Mouse (Mus musculus) NIH3T3 (cell line): Measurements from ENCODE around the gene Dnajb14.
"Not testable (repeated sequence)": the region's sequence is repeated elsewhere in the genome, so short reads cannot be mapped to it uniquely, and the experiment has no call there.

Experiments used
- DNase-seq: peaks from one replicate; pipeline ENCODE4 v3.0.0-alpha.2; 2012; ENCODE audit warnings: low read depth

Dnajb14 gene

DNA sequence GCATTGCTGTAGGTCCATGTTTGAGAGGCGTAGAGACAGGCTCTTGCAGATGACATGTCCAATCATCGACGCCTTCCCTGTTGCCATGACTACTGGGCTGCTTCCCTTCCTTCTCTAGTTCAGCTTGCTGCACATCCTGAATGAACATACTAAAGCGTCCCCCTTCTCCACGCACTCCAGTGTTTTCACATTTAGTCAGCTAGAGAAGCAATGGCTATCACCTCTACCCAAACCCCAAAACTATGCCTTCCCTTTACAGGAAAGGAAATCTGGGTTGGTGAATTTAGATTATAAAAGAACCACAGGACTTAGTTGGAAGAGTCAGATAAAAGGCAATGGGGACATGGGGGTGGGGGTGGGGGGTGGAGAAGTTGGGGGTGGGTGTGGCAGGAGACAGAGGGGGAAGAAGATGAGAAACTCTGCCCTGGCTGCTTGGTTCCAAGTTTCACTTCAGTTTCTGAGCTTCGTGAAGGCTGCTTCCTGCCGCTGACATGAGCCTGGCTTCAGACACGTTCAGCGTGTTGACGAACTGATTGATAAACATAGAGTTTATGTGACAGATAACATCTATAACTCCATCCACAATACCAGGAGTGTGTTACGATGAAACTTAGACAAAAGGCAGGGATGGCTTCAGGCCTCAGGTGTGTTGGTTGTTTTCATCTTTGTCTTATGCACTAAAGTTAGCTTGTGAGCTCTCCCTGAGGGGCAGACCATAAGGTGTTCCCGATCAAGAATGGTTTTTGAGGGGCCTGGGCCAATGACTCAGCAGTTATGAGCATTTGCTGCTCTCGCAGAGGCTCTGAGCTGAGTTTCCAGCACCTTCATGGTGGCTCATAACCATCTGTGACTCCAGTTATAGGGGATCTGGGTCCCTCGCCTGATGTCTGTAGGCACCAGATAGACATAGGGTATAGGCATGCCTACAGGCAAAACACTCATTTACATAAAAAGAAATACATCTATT is 85.7 kb downstream of the Dnajb14 start:
- peak; percentile 79 for DNase-seq

DNA sequence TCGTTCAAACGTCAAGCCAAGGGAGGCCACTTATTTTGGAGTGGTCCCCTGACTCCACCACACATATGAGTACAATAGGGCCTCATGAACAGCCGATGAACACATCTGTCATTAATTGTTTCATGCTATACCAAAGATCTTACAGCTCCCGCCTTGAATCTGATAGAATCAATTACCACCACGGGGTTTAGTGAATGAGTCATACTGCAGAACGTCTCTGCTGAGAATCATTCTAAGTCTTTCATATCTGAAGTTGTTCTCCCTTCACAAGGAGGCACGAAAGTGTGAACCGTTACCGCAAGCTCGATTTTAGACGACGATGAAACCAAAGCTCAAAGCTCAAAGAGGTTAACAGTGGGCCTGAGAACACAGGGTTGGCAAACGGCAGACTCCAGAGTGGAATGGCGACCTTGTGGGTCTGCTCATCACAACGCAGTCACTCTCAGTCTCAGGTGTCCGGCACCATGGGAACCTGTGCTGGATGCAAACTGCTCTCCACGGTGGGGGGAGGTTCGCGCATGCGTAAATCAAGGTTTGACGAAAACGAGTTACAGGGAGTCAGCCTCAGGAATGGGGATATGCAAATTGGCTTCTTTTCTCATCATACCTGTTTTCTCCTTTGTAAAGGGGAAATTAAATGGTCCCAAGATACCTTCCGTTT is 86.9 kb downstream of the Dnajb14 start:
- DNase-seq = no peak

GRCm38 (mm10) chr3:137955560-137956081 is 88.1 kb downstream of the Dnajb14 start:
- DNase-seq = no peak

GRCm38 (mm10) chr3:137957864-137958263 is 90.4 kb downstream of the Dnajb14 start:
- DNase-seq = no peak

GRCm38 (mm10) chr3:137958352-137958751 is 90.9 kb downstream of the Dnajb14 start:
- DNase-seq = no peak

DNA sequence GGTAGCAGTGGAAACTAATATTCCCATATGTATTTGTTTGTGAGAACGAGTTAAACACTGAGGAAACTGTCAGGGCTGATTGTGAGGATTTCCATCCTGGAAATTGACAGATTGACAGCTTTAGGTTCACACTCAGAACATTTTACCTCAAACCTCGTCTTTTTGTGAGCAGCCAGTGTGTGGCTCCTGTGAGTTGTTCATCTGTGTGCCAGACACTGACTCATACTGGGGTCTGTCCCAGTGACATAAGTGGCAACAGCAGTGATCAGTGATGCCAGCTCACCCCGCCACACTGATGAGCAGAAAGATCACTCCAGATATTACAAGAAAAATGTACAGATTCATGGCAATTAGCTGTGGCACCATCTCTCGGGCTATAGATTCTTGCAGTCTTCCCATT is 92.0 kb downstream of the Dnajb14 start:
- no peak for DNase-seq

DNA sequence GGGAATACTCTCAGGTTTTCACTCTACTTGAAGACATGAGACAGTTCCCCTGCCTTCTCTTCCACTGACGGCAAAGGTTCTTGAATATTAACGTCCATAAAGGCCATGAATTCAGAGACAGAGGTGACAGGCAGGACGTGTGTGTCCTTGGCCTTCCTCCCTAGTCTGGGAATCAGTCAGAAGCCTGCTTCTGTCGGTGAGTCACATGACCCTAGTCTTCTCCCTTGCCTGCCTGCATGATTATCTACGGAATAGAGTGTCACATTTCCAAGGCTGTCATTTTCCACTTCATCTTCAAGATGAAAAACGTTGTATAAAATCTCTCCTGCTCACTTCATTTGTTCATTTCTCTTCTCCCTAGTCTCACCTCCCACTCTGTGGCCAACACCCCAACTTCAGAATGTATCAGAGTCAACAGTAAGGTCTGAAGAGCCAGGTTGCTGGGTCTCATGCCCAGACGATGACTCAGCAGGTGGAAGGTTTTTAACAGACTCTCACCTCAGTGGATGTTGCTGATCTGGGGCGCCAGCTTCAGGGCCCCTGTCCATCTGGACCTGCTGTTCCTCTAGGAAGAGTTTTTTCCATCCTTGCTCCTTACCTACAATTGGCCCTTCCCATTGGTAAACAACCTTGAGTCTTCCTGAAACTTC is 94.4 kb downstream of the Dnajb14 start:
- DNase-seq = no peak

DNA sequence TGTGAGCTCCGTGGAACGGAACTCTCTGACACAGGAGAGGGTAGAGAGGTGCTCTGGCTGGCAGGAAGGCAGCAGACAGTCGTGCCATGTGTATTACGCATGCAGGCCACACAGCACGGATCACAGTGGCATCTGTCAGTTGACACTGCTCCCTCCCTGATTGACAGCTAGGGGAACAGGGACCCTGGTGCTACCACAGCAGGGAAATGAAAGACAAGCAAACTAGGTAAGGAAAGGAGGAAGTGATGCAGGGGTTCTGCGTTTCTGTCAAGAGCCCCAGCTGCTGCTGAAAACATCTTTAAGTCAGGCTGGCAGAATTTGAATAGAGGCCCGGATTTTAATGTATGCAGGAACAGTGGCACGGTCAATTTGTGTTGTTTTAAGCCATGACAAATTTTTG is 96.0 kb downstream of the Dnajb14 start:
- DNase-seq = no peak

GRCm38 (mm10) chr3:137964014-137964413 is 96.5 kb downstream of the Dnajb14 start:
- DNase-seq = not testable (repeated sequence)
